Mouse (Mus musculus) C2C12 (cell line): ENCODE results near the gene Tnrc18.

Experiments
- CEBPB ChIP-seq: IDR thresholded peaks from one replicate; pipeline ENCODE4 v1.6.1; 2011; ENCODE audit warnings: low read depth, mild to moderate bottlenecking, control low read depth, moderate library complexity
- CTCF ChIP-seq: IDR thresholded peaks from one replicate; pipeline ENCODE4 v1.5.1; 2011; ENCODE audit not compliant: control insufficient read depth, insufficient read depth, insufficient read length
- FOSL1 ChIP-seq: IDR thresholded peaks from one replicate; pipeline ENCODE4 v1.8.0; 2011; ENCODE audit warnings: mild to moderate bottlenecking, low read length; ENCODE audit not compliant: poor library complexity, insufficient read depth, severe bottlenecking
- MAX ChIP-seq: IDR thresholded peaks from one replicate; pipeline ENCODE4 v1.6.1; 2011; ENCODE audit warnings: mild to moderate bottlenecking, control low read depth
- MYOD1 ChIP-seq: IDR thresholded peaks from one replicate; pipeline ENCODE4 v1.6.1; 2011; ENCODE audit warnings: low read depth; ENCODE audit not compliant: control insufficient read depth, insufficient read length
- MYOG ChIP-seq: IDR thresholded peaks from one replicate; pipeline ENCODE4 v1.6.1; 2011; ENCODE audit not compliant: control insufficient read depth, insufficient read length; ENCODE audit errors: extremely low read depth
- USF1 ChIP-seq: IDR thresholded peaks from one replicate; pipeline ENCODE4 v1.6.1; 2011; ENCODE audit warnings: low read depth, mild to moderate bottlenecking, control low read depth, moderate library complexity

DNA sequence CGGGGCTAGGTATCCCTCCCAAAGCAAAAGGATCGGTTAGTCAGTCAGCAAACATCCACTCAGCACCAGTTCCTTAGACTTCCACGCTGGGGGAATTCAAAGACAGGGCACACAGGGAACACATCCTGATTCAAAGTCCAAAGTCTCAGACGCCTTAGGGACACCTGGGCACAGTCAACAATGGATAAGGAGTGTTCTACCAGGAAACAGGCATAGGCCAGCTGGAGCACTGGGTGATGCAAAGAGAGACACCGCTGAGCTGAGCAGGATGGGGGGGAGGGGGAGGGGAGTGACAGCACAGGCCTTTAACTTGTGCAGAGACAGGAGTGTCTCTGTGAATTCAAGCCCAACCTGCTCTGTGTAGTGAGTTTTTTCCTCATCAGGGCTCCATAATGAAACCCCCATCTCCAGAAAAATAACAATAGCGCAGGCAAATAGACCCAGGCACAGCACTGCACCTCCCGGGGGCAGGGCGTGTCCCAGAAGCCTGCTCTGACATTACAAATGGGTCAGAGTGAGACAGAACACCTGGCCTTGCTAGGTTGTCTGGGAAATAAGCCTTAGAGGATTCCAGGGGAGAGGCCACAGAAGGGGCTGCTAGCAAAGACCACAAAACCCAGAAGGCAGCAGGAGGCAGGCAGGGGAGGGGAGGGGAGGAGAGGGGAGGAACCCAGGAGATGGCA, 34.9 kb downstream of the Tnrc18 start:
- TF ChIP-seq CTCF (no peak), MAX (no peak), FOSL1 (no peak), CEBPB (no peak), USF1 (no peak), MYOD1 (no peak), MYOG (no peak)
